Mouse (Mus musculus): ENCODE measurements around the gene Hoxa2. TPM values are rescaled to one million over a fixed set of nuclear protein-coding genes. Genes with fewer than 3 reads are reported as not detected.

The Hoxa2 gene
- polyA plus RNA-seq, 2 experiments = 1.0 to 3.1 TPM

- DNase-seq (ENCODE audit: low spot score) = no peak
- peaks cover 30% of the 10 kb centered on the region for H3K4me1 ChIP-seq (ENCODE audit: control insufficient read depth, insufficient read depth, low read length)
Measured at GRCm38 (mm10) chr6:52171331-52171730, 6.7 kb upstream of the Hoxa2 start.

GRCm38 (mm10) chr6:52170898-52171223 is 6.2 kb upstream of the Hoxa2 start:
- ATAC-seq (ENCODE audit: low FRiP score, low read depth) (no peak), DNase-seq (ENCODE audit: low spot score) (no peak)
- Histone ChIP-seq H3K9ac (ENCODE audit: low read depth, low read length, severe bottlenecking) (no peak overlapping the region), H3K9me3 (ENCODE audit: control insufficient read depth, low read length) (no peaks in the 10 kb centered on the region), H3K4me2 (replicated peaks; ENCODE audit: low read depth, low read length, severe bottlenecking) (no peak overlapping the region), H3K36me3 (ENCODE audit: control insufficient read depth, insufficient read depth, low read length) (peaks cover 20% of the 10 kb centered on the region), H3K27ac (replicated peaks; ENCODE audit: low read depth, low read length) (no peak overlapping the region), H3K27me3 (ENCODE audit: control insufficient read depth, insufficient read depth, low read length) (peaks cover 72% of the 10 kb centered on the region), H3K4me1 (ENCODE audit: control insufficient read depth, insufficient read depth, low read length) (peaks cover 25% of the 10 kb centered on the region), H3K4me3 (replicated peaks; ENCODE audit: low read length) (no peak overlapping the region; the same call in 1 of the 2 replicates)
- 41% methylated on average over 5 of the region's 5 CpGs for WGBS
- TF ChIP-seq POLR2A (IDR thresholded peaks at IDR 0.05; ENCODE audit: borderline replicate concordance, extremely low read depth, insufficient read depth, insufficient read length) = no peak

More at GRCm38 (mm10) chr6:52171331-52171730, 6.7 kb upstream of the Hoxa2 start:
- peaks cover 71% of the 10 kb centered on the region for H3K27me3 ChIP-seq (ENCODE audit: control insufficient read depth, insufficient read depth, low read length)
- H3K4me2 ChIP-seq (replicated peaks; ENCODE audit: low read depth, low read length, severe bottlenecking) = no peak overlapping the region
- 21% methylated on average over 4 of the region's 4 CpGs for WGBS
- no peak for ATAC-seq (ENCODE audit: low FRiP score, low read depth)
- peaks cover 20% of the 10 kb centered on the region for H3K36me3 ChIP-seq (ENCODE audit: control insufficient read depth, insufficient read depth, low read length)
- no peaks in the 10 kb centered on the region for H3K9me3 ChIP-seq (ENCODE audit: control insufficient read depth, low read length)
- no peak overlapping the region for H3K4me3 ChIP-seq (replicated peaks; ENCODE audit: low read length)
- no peak overlapping the region for H3K27ac ChIP-seq (replicated peaks; ENCODE audit: low read depth, low read length)
- no peak overlapping the region for H3K9ac ChIP-seq (ENCODE audit: low read depth, low read length, severe bottlenecking)
- no peak for TF ChIP-seq POLR2A (IDR thresholded peaks at IDR 0.05; ENCODE audit: borderline replicate concordance, extremely low read depth, insufficient read depth, insufficient read length)

GRCm38 (mm10) chr6:52170166-52170897 is 5.7 kb upstream of the Hoxa2 start:
- TF ChIP-seq POLR2A (IDR thresholded peaks at IDR 0.05; ENCODE audit: borderline replicate concordance, extremely low read depth, insufficient read depth, insufficient read length) = no peak
- H3K9ac ChIP-seq (ENCODE audit: low read depth, low read length, severe bottlenecking) = no peak overlapping the region

GRCm38 (mm10) chr6:52169499-52170165 is 5.0 kb upstream of the Hoxa2 start:
- peaks cover 75% of the 10 kb centered on the region for H3K27me3 ChIP-seq (ENCODE audit: control insufficient read depth, insufficient read depth, low read length)
- no peak overlapping the region for H3K9ac ChIP-seq (ENCODE audit: low read depth, low read length, severe bottlenecking)
- ATAC-seq (ENCODE audit: low FRiP score, low read depth) = no peak
- no peak overlapping the region for H3K4me3 ChIP-seq (replicated peaks; ENCODE audit: low read length)
- H3K27ac ChIP-seq (replicated peaks; ENCODE audit: low read depth, low read length) = no peak overlapping the region
- DNase-seq (ENCODE audit: low spot score) = no peak
- 57% methylated on average over 16 of the region's 16 CpGs for WGBS
- no peaks in the 10 kb centered on the region for H3K9me3 ChIP-seq (ENCODE audit: control insufficient read depth, low read length)
- H3K4me1 ChIP-seq (ENCODE audit: control insufficient read depth, insufficient read depth, low read length) = peaks cover 21% of the 10 kb centered on the region
- H3K4me2 ChIP-seq (replicated peaks; ENCODE audit: low read depth, low read length, severe bottlenecking) = 0 out of 2 replicates have a peak overlapping the region, but pooled peaks have one; percentile 7
- H3K36me3 ChIP-seq (ENCODE audit: control insufficient read depth, insufficient read depth, low read length) = peaks cover 20% of the 10 kb centered on the region
- TF ChIP-seq POLR2A (IDR thresholded peaks at IDR 0.05; ENCODE audit: borderline replicate concordance, extremely low read depth, insufficient read depth, insufficient read length) = no peak

More at GRCm38 (mm10) chr6:52170166-52170897, 5.7 kb upstream of the Hoxa2 start:
- peaks cover 20% of the 10 kb centered on the region for H3K36me3 ChIP-seq (ENCODE audit: control insufficient read depth, insufficient read depth, low read length)
- no peak for ATAC-seq (ENCODE audit: low FRiP score, low read depth)
- H3K27me3 ChIP-seq (ENCODE audit: control insufficient read depth, insufficient read depth, low read length) = peaks cover 76% of the 10 kb centered on the region
- H3K9me3 ChIP-seq (ENCODE audit: control insufficient read depth, low read length) = no peaks in the 10 kb centered on the region
- no peak for DNase-seq (ENCODE audit: low spot score)
- H3K4me3 ChIP-seq (replicated peaks; ENCODE audit: low read length) = no peak overlapping the region; the same call in 1 of the 2 replicates
- 0 out of 2 replicates have a peak overlapping the region, but pooled peaks have one; percentile 7 for H3K4me2 ChIP-seq (replicated peaks; ENCODE audit: low read depth, low read length, severe bottlenecking)
- peaks cover 21% of the 10 kb centered on the region for H3K4me1 ChIP-seq (ENCODE audit: control insufficient read depth, insufficient read depth, low read length)
- WGBS = 49% methylated on average over 39 of the region's 40 CpGs
- no peak overlapping the region for H3K27ac ChIP-seq (replicated peaks; ENCODE audit: low read depth, low read length)

GRCm38 (mm10) chr6:52168191-52169055 is 3.8 kb upstream of the Hoxa2 start:
- Histone ChIP-seq H3K9me3 (ENCODE audit: control insufficient read depth, low read length) (no peaks in the 10 kb centered on the region), H3K27ac (replicated peaks; ENCODE audit: low read depth, low read length) (no peak overlapping the region), H3K36me3 (ENCODE audit: control insufficient read depth, insufficient read depth, low read length) (peaks cover 20% of the 10 kb centered on the region), H3K4me1 (ENCODE audit: control insufficient read depth, insufficient read depth, low read length) (peaks cover 29% of the 10 kb centered on the region), H3K4me3 (replicated peaks; ENCODE audit: low read length) (0 out of 2 replicates have a peak overlapping the region, but pooled peaks have one; percentile 5), H3K27me3 (ENCODE audit: control insufficient read depth, insufficient read depth, low read length) (peaks cover 79% of the 10 kb centered on the region), H3K9ac (ENCODE audit: low read depth, low read length, severe bottlenecking) (no peak overlapping the region), H3K4me2 (replicated peaks; ENCODE audit: low read depth, low read length, severe bottlenecking) (peak overlapping the region; percentile 20; the same call in 1 of the 2 replicates)
- TF ChIP-seq POLR2A (IDR thresholded peaks at IDR 0.05; ENCODE audit: borderline replicate concordance, extremely low read depth, insufficient read depth, insufficient read length) = no peak
- ATAC-seq (ENCODE audit: low FRiP score, low read depth) (no peak), DNase-seq (ENCODE audit: low spot score) (no peak)
- 23% methylated on average over 34 of the region's 42 CpGs for WGBS

Data from limb, embryonic 14.5 days (tissue).